9 mouse cellular contexts compared by ENCODE assay signal in the genomic region with DNA sequence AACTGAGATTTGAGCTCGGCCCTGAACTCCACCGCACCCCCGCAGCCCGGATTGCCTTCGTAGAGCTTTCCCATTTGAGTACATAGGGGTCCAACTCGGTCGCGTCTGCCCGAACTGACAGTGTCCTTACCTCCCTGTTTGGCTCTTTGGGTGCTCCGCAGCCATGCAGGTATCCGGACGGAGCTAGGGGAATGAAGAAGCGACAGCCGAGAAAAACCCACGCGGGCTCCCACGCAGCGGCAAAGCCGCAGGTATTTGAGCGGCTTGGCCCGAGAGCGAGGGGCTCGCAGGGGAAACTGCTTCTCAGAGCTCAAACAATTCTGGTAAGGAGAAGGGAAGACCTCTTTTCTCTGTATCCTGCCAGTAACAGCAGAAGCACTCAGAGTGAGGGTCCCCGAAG.
A peak's percentile ranks its signal among the peaks of the same experiment; 100 is the strongest.
DNase-seq lines count a peak whose midpoint lies in the region; ATAC-seq and TF ChIP-seq lines count a peak whose summit lies in the region.
"Had no signal": no experiment of that assay in that cellular context is flagged by ENCODE, and none has a peak within 500 bp of the region (broad histone marks: within the 10 kb centered on the region; RNA-seq: fewer than 3 reads in every experiment).

No protein-coding gene starts in this region.

- peaks cover 53% of the 10 kb centered on the region for H3K27me3 ChIP-seq in neural tube, embryonic 11.5 days (ENCODE audit: control insufficient read depth, insufficient read depth, low read length)
- peaks cover 28% of the 10 kb centered on the region for H3K27me3 ChIP-seq in limb, embryonic 14.5 days (ENCODE audit: control insufficient read depth, insufficient read depth, low read length)

- no peak for DNase-seq in gastrocnemius, adult 2 months
- no peak for DNase-seq in gastrocnemius, postnatal 4 days (ENCODE audit: low spot score in 2 of 2)
- DNase-seq in neural tube, embryonic 11.5 days (ENCODE audit: low spot score), result peak; percentile 21
- no peak for DNase-seq in neural tube, embryonic 10.5 days (ENCODE audit: extremely low spot score, low spot score)
- no peak for DNase-seq in limb, embryonic 14.5 days (ENCODE audit: low spot score)
- DNase-seq in yolk sac, embryonic 10.5 days (ENCODE audit: low spot score), result peak; percentile 3
- DNase-seq: kidney, postnatal 25 days had no signal

- no peaks in the 10 kb centered on the region for H3K36me3 ChIP-seq in neural tube, embryonic 11.5 days (ENCODE audit: control insufficient read depth, insufficient read depth, low read length)
- no peaks in the 10 kb centered on the region for H3K36me3 ChIP-seq in limb, embryonic 14.5 days (ENCODE audit: control insufficient read depth, insufficient read depth, low read length)

- H3K9me3 ChIP-seq in neural tube, embryonic 11.5 days (ENCODE audit: control insufficient read depth, low read length), result no peaks in the 10 kb centered on the region
- H3K9me3 ChIP-seq in limb, embryonic 14.5 days (ENCODE audit: control insufficient read depth, low read length), result no peaks in the 10 kb centered on the region

- TF ChIP-seq CTCF in gastrocnemius, adult 2 months (IDR thresholded peaks at IDR 0.05), result no peak

- H3K4me2 ChIP-seq in neural tube, embryonic 11.5 days (ENCODE audit: low read depth), result peak overlapping the region; percentile 27
- H3K4me2 ChIP-seq in limb, embryonic 14.5 days (replicated peaks; ENCODE audit: low read depth, low read length, severe bottlenecking), result peak overlapping the region; percentile 44

- no peak overlapping the region for H3K9ac ChIP-seq in neural tube, embryonic 11.5 days (ENCODE audit: low read length)
- H3K9ac ChIP-seq in limb, embryonic 14.5 days (ENCODE audit: low read depth, low read length, severe bottlenecking), result peak overlapping the region; percentile 1; the same call in 1 of the 2 replicates

- H3K4me3 ChIP-seq in gastrocnemius, adult 2 months, result peak overlapping the region; percentile 81
- H3K4me3 ChIP-seq in neural tube, embryonic 11.5 days (ENCODE audit: low read depth, low read length), result peak overlapping the region; percentile 3; the same call in 1 of the 2 replicates
- H3K4me3 ChIP-seq in limb, embryonic 14.5 days (replicated peaks; ENCODE audit: low read length), result peak overlapping the region; percentile 30

- no peak for TF ChIP-seq POLR2A in limb, embryonic 14.5 days (IDR thresholded peaks at IDR 0.05; ENCODE audit: borderline replicate concordance, extremely low read depth, insufficient read depth, insufficient read length)

- intact Hi-C loops in gastrocnemius, adult 2 months (cut with DNase I), result loop anchor here (10.0 kb wide), 1 partner anchor 355 kb away; no protein-coding TSS in a partner anchor

- ATAC-seq in neural tube, embryonic 11.5 days (ENCODE audit: insufficient read depth, low FRiP score, low TSS enrichment), result no peak
- ATAC-seq in limb, embryonic 14.5 days (ENCODE audit: low FRiP score, low read depth), result no peak
- no peak for ATAC-seq in megakaryocyte-erythroid progenitor cell, adult 5-6 weeks (replicated peaks; ENCODE audit: low FRiP score, low TSS enrichment, poor library complexity, severe bottlenecking)
- ATAC-seq in erythroid progenitor cell, adult 5-6 weeks (replicated peaks; ENCODE audit: low FRiP score, poor library complexity, severe bottlenecking), result no peak

- H3K4me1 ChIP-seq in neural tube, embryonic 11.5 days (ENCODE audit: control insufficient read depth, insufficient read depth, low read length), result peaks cover 11% of the 10 kb centered on the region; the same call in 1 of the 2 replicates
- H3K4me1 ChIP-seq in limb, embryonic 14.5 days (ENCODE audit: control insufficient read depth, insufficient read depth, low read length), result peaks cover 19% of the 10 kb centered on the region

- 4% methylated on average over 24 of the region's 24 CpGs for WGBS in neural tube, embryonic 11.5 days
- WGBS in limb, embryonic 14.5 days, result 20% methylated on average over 24 of the region's 24 CpGs

- peak overlapping the region; percentile 100 for H3K27ac ChIP-seq in gastrocnemius, adult 2 months
- H3K27ac ChIP-seq in neural tube, embryonic 11.5 days (ENCODE audit: low read depth, low read length), result no peak overlapping the region
- no peak overlapping the region for H3K27ac ChIP-seq in limb, embryonic 14.5 days (replicated peaks; ENCODE audit: low read depth, low read length)

Comparison
In these comparisons a context has a peak if more than half of its experiments do, and no peak if none do; other contexts are left out.
1. DNase-seq: peak in neural tube, embryonic 11.5 days (single experiment) and yolk sac, embryonic 10.5 days (single experiment); none in gastrocnemius, adult 2 months (single experiment), gastrocnemius, postnatal 4 days (0 of 2), neural tube, embryonic 10.5 days (single experiment) and limb, embryonic 14.5 days (single experiment).
2. H3K4me3 ChIP-seq: peak in every context shown above with its lines; median percentile 81 in gastrocnemius, adult 2 months; 30 in limb, embryonic 14.5 days; 3 in neural tube, embryonic 11.5 days.